Mouse (Mus musculus): ENCODE results near the gene Supt5. TPM values are rescaled to one million over a fixed set of nuclear protein-coding genes. Genes with fewer than 3 reads are reported as not detected.

Supt5 gene
- total RNA-seq, 2 experiments from 2014 or later: 143 to 193 TPM

DNA sequence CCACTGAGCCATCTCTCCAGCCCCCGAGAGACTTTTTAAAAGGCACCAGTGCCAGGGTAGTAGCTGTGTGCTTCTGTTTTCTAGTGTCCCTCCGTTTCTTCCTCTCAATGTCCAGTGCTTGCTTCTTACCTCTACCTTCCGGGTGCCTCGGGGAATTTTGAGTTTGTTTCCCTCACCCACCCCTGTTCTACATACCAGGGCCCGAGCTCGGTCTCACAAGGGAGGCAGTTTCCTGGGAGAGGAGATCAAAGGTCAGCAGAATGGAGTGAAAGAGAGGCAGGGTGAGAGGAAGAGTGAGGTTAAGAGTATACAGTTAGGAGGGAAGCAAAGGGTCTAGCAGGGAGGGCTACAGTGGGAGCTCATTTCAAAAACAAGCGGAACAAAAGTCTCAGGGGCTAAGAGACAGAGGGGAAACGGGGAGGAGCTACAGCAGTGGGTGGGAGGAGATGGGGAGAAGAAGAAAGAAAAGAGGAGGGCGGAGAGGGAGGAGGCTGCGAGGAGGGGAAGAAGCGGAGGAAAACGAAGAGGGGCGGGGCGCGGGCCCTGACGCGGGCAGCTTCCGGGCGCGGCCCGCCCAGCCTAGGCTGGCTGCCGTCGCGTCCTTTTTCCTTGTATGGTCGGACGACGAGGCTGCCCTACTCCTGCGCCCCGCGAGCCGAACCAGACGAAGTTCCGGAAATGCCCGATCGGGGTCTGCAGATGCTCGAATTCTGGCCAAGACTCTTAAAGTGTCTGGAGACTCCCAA lies 36.8 kb upstream of the Supt5 start:
- peak; percentile 84 to 90 for DNase-seq (ENCODE audit: low spot score in 2 of 2)

DNA sequence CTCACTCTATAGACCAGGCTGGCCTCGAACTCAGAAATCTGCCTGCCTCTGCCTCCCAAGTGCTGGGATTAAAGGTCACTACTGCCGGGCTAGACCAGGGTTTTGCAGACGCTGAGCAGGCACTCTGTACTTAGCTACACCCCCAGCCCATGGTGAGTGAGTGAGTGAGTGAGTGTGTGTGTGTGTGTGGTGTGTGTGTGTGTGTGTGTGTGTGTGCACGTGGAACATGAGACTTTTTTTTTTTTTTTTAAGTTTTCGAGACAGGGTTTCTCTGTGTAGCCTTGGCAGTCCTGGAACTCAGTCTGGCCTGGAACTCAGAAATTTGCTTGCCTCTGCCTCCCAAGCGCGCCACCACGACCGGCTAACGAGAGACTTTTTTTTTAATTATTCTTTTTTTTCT lies 36.1 kb upstream of the Supt5 start:
- DNase-seq (ENCODE audit: low spot score in 2 of 2): no peak

DNA sequence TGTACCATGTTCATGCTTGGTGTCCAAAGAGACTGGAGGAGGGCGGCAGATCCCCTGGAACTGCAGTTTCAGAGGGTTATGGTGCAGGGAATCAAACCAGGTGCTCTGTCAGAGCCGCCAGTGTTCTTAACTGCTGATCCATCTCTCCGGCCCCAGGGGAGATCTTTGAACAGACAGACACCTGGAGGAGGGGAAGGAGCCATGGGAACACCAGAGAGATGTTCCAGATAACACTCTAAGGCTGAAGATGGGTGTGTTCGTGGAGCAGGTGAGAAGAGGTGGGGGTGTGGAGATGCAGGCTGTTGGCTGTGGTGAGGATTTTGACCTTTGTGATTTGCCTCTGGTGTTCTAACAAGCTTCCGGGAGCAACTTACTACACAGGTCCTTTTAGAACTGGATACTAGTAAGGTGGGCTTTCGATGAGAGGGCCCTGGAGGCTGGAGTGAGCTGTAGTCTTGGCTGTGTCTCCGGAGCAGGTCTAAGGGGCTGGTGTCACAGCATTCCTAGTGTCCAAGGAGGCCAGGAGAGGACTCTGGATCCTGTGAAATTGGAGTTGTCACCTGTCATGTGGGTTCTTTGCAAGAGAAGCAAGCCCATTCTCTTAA lies 35.4 kb upstream of the Supt5 start:
- DNase-seq (ENCODE audit: low spot score in 2 of 2): no peak

DNA sequence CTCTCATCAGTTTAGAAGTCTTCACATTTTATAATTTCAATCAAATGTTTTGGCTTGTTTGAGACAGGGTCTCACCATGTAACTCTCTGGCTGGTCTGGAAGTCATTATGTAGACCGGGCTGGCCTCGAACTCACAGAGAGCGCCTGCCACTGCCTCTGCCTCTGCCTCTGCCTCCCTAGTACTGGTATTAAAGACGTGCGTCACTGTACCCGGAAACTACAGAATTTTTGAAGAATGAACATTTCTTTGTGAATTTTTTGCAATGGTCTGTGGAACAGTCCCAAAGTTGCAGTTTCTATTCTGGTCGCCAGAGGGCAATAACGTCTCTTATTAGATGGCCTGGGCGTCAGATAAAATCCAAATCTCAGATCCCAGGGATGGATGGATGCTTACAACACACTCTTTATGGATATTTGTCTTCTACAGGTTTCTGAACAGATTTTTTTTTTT lies 34.6 kb upstream of the Supt5 start:
- peak; percentile 68 to 75 for DNase-seq (ENCODE audit: low spot score in 2 of 2)

DNA sequence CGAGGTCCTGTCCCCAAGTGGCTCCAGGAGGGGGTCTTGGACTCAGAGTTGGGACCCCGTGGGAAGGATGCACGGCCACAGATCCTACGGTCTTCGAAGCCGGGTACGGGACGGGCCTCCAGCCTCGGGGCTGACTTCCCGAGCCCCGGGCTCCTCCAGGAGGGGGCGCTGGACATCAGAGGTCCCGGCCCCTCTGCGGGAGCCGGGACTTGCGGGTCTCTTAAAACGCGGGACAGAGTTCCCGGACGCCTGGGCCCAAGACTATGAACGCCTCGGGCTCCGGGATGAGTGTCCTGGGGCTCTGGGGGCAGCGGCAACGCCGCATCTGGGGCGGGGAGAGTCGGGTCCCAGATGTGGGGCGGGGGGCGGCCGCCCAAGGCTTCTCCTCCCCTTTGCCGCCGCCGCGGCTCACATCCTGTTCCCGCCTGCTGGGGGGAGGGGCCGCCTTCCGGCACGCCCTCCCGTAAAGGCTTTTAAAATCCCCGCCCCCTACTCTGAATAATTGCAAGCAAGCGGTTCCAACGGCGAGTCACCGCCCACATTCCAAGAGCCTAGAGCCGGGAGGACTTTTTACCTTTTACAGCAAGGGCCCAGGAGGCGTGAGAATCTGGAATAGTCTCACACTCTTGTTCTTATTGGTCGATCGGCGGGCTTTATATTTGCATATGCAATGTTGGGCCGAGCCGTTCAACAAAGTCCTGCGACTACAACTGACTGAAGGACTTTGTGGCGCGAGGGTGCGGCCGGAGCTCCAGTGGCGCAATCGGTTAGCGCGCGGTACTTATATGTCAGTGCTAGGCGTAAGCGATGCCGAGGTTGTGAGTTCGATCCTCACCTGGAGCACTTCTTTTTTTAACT lies 33.9 kb upstream of the Supt5 start, which contains the start of gene Plekhg2:
Gene Plekhg2 (minus strand): TSS at position 349 of the 858 bp plus-strand sequence.
- DNase-seq (ENCODE audit: low spot score in 2 of 2): peak; percentile 99

DNA sequence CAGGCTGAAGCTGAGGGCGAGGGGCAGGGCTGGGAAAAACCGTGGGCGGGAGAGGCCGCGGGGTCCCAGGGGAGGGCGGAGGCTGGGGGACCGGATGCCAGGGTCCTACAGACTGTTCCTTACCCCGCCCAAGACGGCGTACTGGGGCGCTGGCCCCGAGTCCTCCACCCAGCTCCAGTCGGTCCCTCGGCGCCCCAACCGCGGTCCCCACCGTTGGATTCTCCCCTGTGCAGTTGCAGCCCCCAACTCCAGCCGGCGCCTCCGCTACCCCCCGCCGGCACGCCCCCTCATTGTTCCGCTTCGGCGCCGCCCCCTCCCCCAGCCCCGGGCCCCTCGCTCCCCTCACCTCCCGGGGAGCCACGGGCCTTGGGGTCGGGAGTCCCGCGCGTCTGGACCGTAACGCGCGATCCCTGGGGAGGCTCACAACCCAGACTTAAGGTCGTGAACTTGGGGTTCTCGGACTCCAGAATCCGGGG lies 33.0 kb upstream of the Supt5 start:
- DNase-seq (ENCODE audit: low spot score in 2 of 2): peak in 1 of 2 experiments; percentile 63

DNA sequence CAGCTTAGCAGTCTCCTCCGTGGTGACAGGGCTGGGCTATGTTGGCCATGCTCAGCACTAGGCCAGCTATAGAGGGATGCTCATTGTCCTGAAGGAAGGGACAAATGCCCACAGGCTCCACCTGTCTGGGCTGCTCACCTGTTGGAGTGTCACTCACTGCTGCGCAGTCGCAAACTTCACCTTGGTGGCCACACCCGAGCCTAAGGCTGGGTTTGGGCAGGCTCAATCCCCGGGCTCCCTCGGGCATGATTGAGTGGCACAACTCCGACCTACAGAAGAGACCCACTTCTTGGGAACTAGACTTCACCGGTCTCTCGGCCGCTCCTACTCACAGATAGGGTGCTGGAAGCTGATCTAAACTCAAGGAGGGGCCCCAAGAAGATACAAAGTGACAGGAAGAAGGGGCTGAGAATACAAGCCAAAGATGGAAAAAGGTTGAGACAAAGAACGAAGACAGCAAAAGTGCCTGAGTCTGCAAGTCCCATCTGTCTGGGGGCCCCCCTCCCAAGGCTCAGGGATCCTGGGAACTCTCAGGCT lies 32.5 kb upstream of the Supt5 start:
- no peak for DNase-seq (ENCODE audit: low spot score in 2 of 2)

DNA sequence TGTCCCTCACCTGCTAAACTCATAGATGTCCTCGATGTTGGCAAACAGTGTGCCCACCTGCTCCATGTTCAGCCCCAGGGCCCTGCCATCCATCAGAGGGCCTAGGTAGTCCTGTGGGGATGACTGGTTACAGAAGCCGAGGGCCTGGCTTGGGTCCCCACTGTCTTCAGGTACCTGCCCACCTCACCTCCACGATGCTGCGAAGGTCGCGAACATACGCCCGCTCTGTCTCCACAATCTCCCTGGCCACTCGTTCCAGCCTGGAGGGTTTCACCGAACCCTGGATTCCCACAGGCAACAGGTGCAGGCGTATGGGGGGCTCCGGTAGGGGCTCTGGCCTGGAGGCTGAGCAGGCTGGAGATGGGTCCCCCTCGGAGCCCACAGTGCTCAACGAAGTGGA lies 31.5 kb upstream of the Supt5 start:
- no peak for DNase-seq (ENCODE audit: low spot score in 2 of 2)

DNA sequence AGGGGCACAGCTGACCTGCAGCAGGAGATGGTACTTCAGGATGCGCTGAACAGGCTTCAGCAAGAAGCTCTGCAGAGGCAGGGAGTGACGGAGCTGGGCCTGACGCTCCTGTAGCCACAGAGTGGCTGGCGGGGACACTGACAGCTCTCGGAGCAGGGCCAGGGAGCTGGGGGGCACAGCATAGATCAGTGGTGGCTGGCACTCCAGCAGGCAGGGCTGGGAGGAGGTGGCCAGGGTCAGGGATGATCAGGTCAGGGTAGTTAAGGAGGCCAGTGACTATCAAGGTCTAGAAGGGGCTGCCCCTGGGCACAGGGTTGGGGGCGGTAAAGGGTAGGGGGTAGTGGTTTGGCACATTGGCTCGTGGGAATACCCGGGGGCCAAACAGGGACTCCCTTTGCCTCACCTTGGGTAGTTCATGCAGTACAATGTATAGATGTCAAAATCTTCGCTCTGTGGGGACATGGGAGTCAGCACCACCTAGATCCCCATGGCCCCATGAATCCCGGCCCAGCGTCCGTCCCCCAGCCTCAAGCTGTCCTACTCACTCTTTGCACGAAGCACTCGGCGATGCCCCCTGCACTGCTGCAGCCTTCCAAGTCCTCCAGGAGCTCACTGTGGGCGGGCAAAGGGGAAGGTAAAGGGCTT lies 29.9 kb upstream of the Supt5 start:
- no peak for DNase-seq (ENCODE audit: low spot score in 2 of 2)

DNA sequence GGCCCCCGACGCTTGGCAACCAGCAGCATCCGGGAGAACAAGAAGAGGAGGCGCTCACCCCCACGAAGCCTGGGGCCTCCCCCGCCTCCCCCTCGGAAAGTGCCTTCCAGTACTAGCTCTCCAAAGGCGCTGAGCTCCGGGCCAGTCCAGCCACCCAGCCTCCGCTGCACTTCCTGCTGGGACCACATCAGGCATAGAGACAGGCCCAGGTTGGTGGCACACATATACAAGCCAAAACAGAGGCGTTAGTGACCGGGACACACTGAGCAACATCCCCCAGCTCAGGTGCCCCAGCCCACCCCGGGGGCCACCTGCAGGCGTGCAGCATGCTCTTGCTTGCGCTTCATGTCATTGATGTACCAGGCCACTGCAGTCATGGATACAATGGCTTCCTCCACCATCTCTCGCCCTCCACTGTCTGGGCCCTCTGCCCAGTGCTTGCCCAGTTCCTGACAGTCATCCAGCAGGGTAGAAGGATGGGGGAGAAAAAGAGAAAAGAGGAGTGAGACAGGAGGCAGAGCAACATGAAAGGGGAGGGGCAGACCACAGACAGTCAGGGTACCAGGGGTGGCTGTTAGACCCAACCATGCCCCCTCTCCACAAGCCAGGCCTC lies 29.2 kb upstream of the Supt5 start:
- no peak for DNase-seq (ENCODE audit: low spot score in 2 of 2)

DNA sequence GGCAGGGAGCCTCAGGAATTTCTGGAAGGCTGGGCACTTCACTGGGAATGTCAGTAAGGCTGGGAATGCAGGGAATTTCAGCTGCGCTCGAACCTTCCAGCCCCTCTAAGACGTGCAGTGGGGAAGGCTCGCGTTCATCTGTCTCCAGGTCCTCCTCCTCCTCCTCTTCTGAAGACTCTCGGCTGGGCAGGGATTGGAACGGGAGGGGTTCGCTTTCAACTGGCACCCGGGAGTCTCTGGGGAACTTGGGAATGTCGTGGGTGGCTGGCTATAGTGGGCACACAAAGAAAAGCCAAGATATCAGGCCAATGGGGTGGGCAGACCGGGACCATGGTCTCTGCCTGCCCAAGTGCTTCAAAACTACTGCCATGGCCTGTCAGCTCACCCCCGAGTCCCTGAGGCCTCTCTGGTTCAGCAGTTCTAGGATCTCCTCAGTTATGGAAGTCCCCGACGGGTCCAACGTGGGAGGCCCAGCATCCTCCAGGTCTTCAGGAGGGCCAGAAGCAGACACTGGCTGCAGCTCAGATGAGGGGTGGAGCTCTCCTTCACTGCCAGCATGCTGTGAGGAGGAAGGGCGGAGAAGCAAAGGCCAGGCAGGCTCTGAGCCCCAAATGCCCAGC lies 24.0 kb upstream of the Supt5 start:
- DNase-seq (ENCODE audit: low spot score in 2 of 2): no peak

DNA sequence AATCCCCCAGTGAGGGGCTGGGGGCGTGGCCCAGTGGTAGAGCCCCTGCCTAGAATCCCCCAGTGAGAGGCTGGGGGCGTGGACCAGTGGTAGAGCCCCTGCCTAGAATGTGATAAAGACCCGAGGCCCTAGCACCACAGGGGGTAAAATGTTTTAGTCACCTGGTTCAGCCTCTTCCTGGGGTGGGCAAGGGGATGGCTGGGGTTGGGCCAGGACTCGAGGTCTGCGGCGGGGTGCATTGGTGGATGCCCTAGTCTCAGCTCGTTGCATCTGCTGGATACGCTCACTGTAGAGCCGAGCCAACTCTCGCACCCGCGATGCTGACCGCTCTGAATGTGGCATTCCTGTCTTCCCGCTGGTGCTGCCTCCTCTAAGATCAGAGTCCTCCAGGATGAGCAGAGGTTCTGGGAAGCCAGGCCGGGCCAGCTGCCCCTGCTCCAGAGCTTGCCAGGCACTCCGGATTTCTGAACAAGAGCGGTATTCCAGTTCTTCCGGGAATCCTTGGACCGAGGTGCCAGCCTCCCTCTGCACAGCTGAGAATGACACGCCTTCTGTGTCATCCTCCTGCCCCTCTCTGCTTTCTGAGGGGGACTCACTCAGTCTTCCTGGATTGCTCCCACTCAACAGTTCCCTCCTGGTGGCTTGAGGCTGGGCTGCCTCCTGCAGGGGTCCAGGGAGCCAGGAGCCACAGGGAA lies 23.2 kb upstream of the Supt5 start:
- DNase-seq (ENCODE audit: low spot score in 2 of 2): no peak

DNA sequence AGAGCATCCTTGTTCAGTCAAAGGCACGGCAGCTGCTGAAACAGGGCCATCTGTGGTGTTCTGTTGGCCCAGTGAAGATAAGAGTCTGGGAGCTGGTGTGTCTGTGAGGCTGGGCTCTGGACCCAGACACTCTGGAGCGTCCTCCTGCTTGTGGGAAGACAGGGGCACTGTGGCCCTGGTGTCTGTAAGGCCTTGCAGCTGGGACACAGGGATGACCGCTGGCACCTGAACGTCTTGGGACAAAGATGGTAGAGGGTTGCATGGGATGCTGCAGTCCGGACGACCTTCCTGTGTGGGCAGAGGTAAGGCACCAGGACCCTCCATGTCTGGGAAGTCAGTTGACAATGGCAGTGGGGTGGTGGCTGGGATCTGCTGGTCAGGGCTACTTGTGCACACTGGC lies 21.7 kb upstream of the Supt5 start:
- DNase-seq (ENCODE audit: low spot score in 2 of 2): no peak

DNA sequence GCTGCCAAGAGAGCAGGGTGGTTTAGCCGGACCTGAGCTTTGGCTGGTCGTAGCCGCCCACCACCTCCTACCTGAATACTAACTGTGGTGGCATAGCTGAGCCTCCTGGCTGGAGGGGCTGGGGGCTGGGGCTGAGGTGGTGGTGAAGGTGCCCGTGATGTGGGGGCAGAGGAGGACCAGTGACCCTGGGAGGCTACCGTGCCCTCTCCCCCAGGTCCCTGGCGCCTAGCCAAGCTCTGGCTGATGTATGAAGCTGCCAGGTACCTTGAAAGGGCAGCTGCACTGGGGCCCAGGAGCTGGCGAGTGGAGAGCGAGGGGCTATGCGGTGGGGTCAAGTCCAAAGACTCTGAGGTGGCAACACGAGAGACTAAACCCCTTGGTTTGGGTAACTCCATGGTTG lies 21.3 kb upstream of the Supt5 start:
- no peak for DNase-seq (ENCODE audit: low spot score in 2 of 2)

DNA sequence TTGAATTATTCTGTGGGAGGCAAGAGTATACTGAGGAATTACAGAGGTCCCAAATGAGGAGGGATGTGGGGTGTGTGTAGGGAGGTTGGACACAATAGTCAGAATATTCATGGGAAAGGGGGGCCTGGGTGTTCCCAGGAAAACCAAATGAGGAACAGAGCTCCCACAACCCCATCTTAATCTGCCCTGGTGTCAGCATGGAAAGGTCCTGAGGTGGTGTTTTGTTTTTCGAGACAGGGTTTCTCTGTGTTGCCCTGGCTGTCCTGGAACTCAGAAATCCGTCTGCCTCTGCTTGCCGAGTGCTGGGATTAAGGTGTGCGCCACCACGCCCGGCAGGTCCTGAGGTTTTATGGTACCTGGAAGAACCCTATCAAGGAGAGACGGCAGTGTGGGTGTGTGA lies 19.9 kb upstream of the Supt5 start:
- no peak for DNase-seq (ENCODE audit: low spot score in 2 of 2)

DNA sequence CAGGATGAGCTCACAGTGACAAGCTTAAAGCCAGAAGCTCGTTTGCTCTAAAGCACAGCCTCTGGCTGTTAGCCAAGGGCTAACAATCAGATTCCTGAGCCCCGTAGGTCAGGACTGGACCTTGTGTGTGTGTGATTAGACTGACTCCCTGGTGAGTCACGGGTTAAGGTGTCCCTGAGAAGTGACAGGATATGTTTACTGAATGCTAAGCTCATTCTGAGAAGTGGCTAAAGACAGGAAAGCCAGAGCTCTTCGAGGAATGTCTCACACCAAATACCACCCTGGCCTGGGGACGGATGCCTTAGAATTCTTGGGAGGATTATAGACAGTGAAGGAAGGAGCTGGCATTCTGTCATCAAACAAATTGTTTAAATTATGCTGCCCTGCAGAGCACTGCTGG lies 19.4 kb upstream of the Supt5 start:
- no peak for DNase-seq (ENCODE audit: low spot score in 2 of 2)

DNA sequence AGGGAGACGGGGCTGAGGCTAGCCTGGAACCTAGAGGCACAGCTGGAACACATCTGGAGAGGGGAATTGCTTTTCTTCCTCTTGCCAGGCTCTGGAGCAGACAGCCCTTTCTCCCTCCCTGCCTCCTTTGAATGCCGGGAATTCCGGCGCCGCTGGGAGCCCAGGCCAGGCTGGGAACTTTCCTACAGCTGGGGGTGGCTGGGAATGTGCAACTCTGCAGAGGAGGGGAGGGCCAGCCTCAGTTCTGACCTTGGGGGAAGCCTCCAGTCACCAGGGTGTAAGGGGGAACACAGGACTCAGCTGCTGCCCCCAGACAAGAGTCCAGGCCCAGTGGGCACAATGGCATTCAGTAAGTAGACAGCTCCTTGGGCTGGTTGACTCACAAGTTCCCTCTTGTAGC lies 18.4 kb upstream of the Supt5 start:
- DNase-seq (ENCODE audit: low spot score in 2 of 2): no peak

DNA sequence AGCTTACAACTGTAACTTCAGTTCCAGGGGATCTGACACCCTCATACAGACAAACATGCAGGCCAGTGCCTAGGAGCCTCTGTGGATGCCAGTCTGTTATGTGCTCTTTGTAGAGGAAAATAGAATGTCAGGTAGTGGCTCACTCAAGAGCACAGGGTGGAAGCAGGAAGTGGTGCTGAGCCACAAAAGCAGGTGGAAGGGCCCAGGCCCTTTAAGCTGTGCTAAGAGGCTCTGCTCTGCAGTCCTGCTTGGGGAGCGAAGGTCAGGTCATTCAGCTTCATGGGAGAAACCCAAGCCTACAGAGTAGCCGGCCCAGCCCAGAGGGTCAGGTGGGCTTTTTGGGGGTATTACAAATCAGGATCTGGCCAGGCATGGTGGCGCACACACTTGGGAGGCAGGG lies 16.7 kb upstream of the Supt5 start:
- DNase-seq (ENCODE audit: low spot score in 2 of 2): no peak

DNA sequence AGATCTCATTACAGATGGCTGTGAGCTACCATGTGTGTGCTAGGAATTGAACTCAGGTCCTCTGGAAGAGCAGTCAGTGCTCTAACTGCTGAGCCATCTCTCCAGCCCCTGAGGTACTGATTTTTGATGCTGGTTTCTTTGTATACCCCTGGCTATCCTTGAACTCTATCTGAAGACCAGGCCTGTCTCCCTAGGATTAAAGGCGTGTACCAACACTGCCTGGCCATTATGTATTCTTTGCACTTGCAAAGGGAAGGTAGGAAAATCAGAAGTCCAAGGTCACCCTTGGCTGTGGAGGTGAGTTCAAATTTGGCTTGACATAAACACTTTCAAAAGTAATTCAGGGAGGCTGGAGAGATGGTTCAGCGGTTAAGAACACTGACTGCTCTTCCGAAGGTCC lies 16.1 kb upstream of the Supt5 start:
- no peak for DNase-seq (ENCODE audit: low spot score in 2 of 2)
